Mouse (Mus musculus) cerebellum, adult 2 months (tissue): Measurements from ENCODE around the gene Spint2. TPM values are rescaled to one million over a fixed set of nuclear protein-coding genes. Genes with fewer than 3 reads are reported as not detected.
"Not testable (repeated sequence)": the region's sequence is repeated elsewhere in the genome, so short reads cannot be mapped to it uniquely, and the experiment has no call there.

Experiments used
- DNase-seq, 2 experiments: peaks; one replicate each; pipeline ENCODE4 v3.0.0; 2021
- H3K27ac ChIP-seq: fragments of 200-500 bp; 2 replicates; pipeline ENCODE4 v1.5.1; 2012; ENCODE audit warnings: low read length, control low read depth, inconsistent platforms; ENCODE audit not compliant: insufficient read depth
- H3K27me3 ChIP-seq: fragments of 200-500 bp; 2 replicates; pipeline ENCODE4 v1.6.1; 2012; ENCODE audit warnings: inconsistent platforms, mild to moderate bottlenecking, low read length, moderate library complexity; ENCODE audit not compliant: control insufficient read depth, insufficient read depth
- H3K4me1 ChIP-seq: fragments of 200-500 bp; 2 replicates; pipeline ENCODE4 v1.6.1; 2011; ENCODE audit warnings: low read length; ENCODE audit not compliant: control insufficient read depth, insufficient read depth
- H3K4me3 ChIP-seq: fragments of 200-500 bp; replicated peaks from 2 replicates; pipeline ENCODE3; 2011; ENCODE audit warnings: mild to moderate bottlenecking, low read depth, low read length, control low read depth; ENCODE audit not compliant: insufficient read depth
- CTCF ChIP-seq: fragments of 200-500 bp; IDR thresholded peaks from 2 replicates; pipeline ENCODE4 v1.5.1; 2011; ENCODE audit warnings: low read depth, mild to moderate bottlenecking, control low read depth, low read length, moderate library complexity, borderline replicate concordance; ENCODE audit not compliant: insufficient read depth
- POLR2A ChIP-seq: fragments of 200-500 bp; IDR thresholded peaks from 2 replicates; pipeline ENCODE4 v1.6.1; 2011; ENCODE audit warnings: low read length, control low read depth, borderline replicate concordance; ENCODE audit not compliant: insufficient read depth
- WGBS: fragments of 180-500 bp; shearing (Covaris S2); methylation state at CpG from one replicate; pipeline ENCODE4 v1.1.7; 2018; 5-methylcytosine and 5-hydroxymethylcytosine counted together
- polyA plus RNA-seq: library from polyadenylated mRNA; depleted of rRNA; stranded (reverse); fragments of >200 nt; gene quantifications from 2 replicates; pipeline ENCODE4 v1.2.3, GENCODE M21; 2012

The Spint2 gene
- polyA plus RNA-seq, 1 experiment, result 46.2 TPM

GRCm38 (mm10) chr7:29224756-29225394, 56.8 kb downstream of the Spint2 start:
- no peak overlapping the region for H3K4me3 ChIP-seq
- H3K27me3 ChIP-seq, result no peaks in the 10 kb centered on the region; the same call in 1 of the 2 replicates
- H3K4me1 ChIP-seq, result no peaks in the 10 kb centered on the region
- no peak overlapping the region for H3K27ac ChIP-seq
- WGBS, result 16% methylated on average over 16 of the region's 16 CpGs
- TF ChIP-seq CTCF (no peak), POLR2A (no peak)
- DNase-seq, result no peak

DNA sequence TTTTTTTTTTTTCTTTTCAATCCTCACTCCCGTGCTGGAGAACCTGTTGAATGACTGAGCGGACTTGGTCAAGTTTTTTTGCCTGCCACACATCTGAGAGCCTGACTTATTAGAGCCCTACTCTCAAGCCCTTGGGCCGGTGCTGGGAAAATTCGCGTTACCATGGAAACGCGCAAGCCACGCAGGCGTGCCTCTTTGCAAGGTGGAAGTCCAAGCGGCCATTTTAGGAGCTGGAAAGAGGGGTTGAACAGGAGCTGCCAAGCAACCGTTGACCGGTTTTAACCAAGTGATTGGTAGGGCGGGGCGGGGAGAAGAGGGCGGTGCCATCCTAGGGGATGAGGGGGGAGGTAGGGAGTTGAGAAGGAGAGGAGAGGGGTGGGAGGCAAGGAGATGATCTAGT, 66.9 kb downstream of the Spint2 start:
- TF ChIP-seq POLR2A (no peak), CTCF (no peak)
- WGBS, result 55% methylated on average over 15 of the region's 15 CpGs

GRCm38 (mm10) chr7:29214236-29214635, 67.5 kb downstream of the Spint2 start:
- Histone ChIP-seq H3K4me1 (no peaks in the 10 kb centered on the region), H3K27me3 (no peaks in the 10 kb centered on the region), H3K4me3 (no peak overlapping the region), H3K27ac (no peak overlapping the region)
- DNase-seq, result no peak
- TF ChIP-seq CTCF (no peak), POLR2A (no peak)
- WGBS, result 77% methylated on average over 2 of the region's 2 CpGs

More for the DNA sequence above, 66.9 kb downstream of the Spint2 start:
- no peak overlapping the region for H3K27ac ChIP-seq
- H3K4me3 ChIP-seq, result no peak overlapping the region
- no peak for DNase-seq
- no peaks in the 10 kb centered on the region for H3K4me1 ChIP-seq
- no peaks in the 10 kb centered on the region for H3K27me3 ChIP-seq

- H3K27me3 ChIP-seq, result no peaks in the 10 kb centered on the region
- TF ChIP-seq CTCF (no peak), POLR2A (no peak)
- WGBS, result 3% methylated on average over 20 of the region's 20 CpGs
- no peaks in the 10 kb centered on the region for H3K4me1 ChIP-seq
- peak within 1 kb of the TSS; percentile 51 for H3K4me3 ChIP-seq
- H3K27ac ChIP-seq, result no peak within 1 kb of the TSS
- peak; percentile 52 to 57 for DNase-seq
These were observed 68.0 kb downstream of the Spint2 start, which contains the start of gene Catsperg1 for GRCm38 (mm10) chr7:29213675-29214082. TSS of gene Catsperg1 (minus strand) at chr7:29214035.

DNA sequence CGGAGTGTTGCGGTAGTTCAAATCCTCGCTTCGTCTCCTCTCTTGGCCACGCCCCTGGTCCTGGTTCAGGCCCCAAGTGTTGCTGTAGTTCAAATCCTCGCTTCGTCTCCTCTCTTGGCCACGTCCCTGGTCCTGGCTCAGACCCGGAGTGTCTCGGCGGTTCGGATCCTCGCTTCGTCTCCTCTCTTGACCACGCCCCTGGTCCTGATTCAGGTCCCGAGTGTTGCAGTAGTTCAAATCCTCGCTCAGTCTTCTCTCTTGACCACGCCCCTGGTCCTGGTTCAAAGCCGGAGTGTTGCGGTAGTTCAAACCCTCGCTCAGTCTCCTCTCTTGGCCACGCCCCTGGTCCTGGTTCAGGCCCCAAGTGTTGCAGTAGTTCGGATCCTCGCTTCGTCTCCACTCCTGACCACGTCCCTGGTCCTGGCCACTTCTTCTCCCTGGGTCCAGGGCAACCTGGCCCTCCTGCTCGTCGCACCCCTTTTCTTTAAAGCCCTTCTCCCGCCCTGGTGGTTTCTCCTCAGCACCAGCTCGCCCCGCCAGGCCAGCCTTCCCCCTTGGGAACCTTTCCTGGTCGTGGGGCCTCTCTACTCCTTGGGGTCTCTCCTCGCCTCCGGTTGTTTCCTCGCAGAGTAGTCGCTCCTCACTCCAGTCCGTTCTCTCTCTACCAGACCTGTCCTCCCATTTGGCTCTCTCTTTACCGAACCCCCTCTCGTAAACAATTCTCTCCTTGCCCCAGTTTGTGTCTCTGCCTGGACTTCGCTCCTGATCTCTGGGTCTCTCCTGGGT, 68.7 kb downstream of the Spint2 start:
- not testable (repeated sequence) for H3K4me1 ChIP-seq, H3K27ac ChIP-seq, DNase-seq, H3K27me3 ChIP-seq, H3K4me3 ChIP-seq
- 27% methylated on average over 40 of the region's 40 CpGs for WGBS

DNA sequence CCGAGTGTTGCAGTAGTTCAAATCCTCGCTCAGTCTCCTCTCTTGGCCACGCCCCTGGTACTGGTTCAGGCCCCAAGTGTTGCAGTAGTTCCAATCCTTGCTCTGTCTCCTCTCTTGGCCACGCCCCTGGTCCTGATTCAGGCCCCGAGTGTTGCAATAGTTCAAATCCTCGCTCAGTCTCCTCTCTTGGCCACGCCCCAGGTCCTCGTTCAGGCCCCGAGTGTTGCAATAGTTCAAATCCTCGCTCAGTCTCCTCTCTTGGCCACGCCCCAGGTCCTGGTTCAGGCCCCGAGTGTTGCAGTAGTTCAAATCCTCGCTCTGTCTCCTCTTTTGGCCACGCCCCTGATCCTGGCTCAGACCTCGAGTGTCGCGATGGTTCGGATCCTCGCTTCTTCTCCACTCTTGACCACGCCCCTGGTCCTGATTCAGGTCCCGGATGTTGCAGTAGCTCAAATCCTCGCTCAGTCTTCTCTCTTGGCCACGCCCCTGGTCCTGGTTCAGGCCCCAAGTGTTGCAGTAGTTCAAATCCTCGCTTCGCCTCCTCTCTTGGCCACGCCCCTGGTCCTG, 69.4 kb downstream of the Spint2 start:
- no peak for DNase-seq
- Histone ChIP-seq H3K27me3 (no peaks in the 10 kb centered on the region), H3K27ac (no peak overlapping the region), H3K4me3 (no peak overlapping the region), H3K4me1 (no peaks in the 10 kb centered on the region)
- 31% methylated on average over 26 of the region's 26 CpGs for WGBS
- no peak for TF ChIP-seq POLR2A
- no peak for TF ChIP-seq CTCF

GRCm38 (mm10) chr7:29211415-29212198, 70.1 kb downstream of the Spint2 start:
- 5% methylated on average over 34 of the region's 34 CpGs for WGBS
- H3K4me1 ChIP-seq, result no peaks in the 10 kb centered on the region
- H3K4me3 ChIP-seq, result peak overlapping the region; percentile 46
- peak; percentile 41 to 42 for DNase-seq
- no peak overlapping the region for H3K27ac ChIP-seq
- H3K27me3 ChIP-seq, result no peaks in the 10 kb centered on the region
- no peak for TF ChIP-seq POLR2A
- TF ChIP-seq CTCF, result no peak

GRCm38 (mm10) chr7:29211013-29211412, 70.7 kb downstream of the Spint2 start:
- WGBS, result 22% methylated on average over 15 of the region's 15 CpGs
- H3K27ac ChIP-seq, result not testable (repeated sequence)

More at GRCm38 (mm10) chr7:29211013-29211412, 70.7 kb downstream of the Spint2 start:
- H3K4me1 ChIP-seq, H3K27me3 ChIP-seq, DNase-seq: not testable (repeated sequence)
- H3K4me3 ChIP-seq, result peak overlapping the region; percentile 46
